Mouse (Mus musculus) midbrain, embryonic 11.5 days (tissue): ENCODE data around the gene Tgfbr2. TPM values are rescaled to one million over a fixed set of nuclear protein-coding genes. Genes with fewer than 3 reads are reported as not detected.
A peak's percentile ranks its signal among the peaks of the same experiment; 100 is the strongest.

Experiments used
- ATAC-seq: fragments of 200-750 bp; cut with Nextera tagmentation; 2 replicates; pipeline ENCODE4 v1.8.0; 2017; ENCODE audit warnings: moderate TSS enrichment, moderate library complexity; ENCODE audit not compliant: low FRiP score
- DNase-seq: peaks from one replicate; pipeline ENCODE4 v3.0.0; 2015; ENCODE audit warnings: low spot score; ENCODE audit errors: missing footprints
- H3K27ac ChIP-seq: fragments of 300-500 bp; sonication (generic); 2 replicates; pipeline ENCODE4 v1.5.1; 2014; ENCODE audit warnings: low read depth, low read length
- H3K27me3 ChIP-seq: fragments of 300-500 bp; sonication (generic); 2 replicates; pipeline ENCODE4 v1.6.1; 2014; ENCODE audit warnings: mild to moderate bottlenecking, low read length, moderate library complexity, mixed read lengths; ENCODE audit not compliant: control insufficient read depth, insufficient read depth
- H3K36me3 ChIP-seq: fragments of 300-500 bp; sonication (generic); 2 replicates; pipeline ENCODE4 v1.6.1; 2014; ENCODE audit warnings: mild to moderate bottlenecking, low read length, moderate library complexity, mixed read lengths; ENCODE audit not compliant: control insufficient read depth, insufficient read depth
- H3K4me1 ChIP-seq: fragments of 300-500 bp; sonication (generic); 2 replicates; pipeline ENCODE4 v1.6.1; 2014; ENCODE audit warnings: low read length; ENCODE audit not compliant: control insufficient read depth, insufficient read depth
- H3K4me2 ChIP-seq: fragments of 300-500 bp; sonication (generic); 2 replicates; pipeline ENCODE4 v1.6.1; 2014; ENCODE audit warnings: mild to moderate bottlenecking, moderate library complexity
- H3K4me3 ChIP-seq: fragments of 300-500 bp; sonication (generic); 2 replicates; pipeline ENCODE4 v1.5.1; 2014; ENCODE audit warnings: low read depth, low read length
- H3K9ac ChIP-seq: fragments of 300-500 bp; sonication (generic); 2 replicates; pipeline ENCODE4 v1.6.1; 2014; ENCODE audit warnings: low read length
- H3K9me3 ChIP-seq: fragments of 300-500 bp; sonication (generic); 2 replicates; pipeline ENCODE4 v1.6.1; 2016; ENCODE audit warnings: low read length; ENCODE audit not compliant: control insufficient read depth
- WGBS: fragments of 180-500 bp; shearing (Covaris S2); extraction: QIAGEN DNeasy Blood & Tissue Kit; methylation state at CpG from one replicate; pipeline ENCODE4 v1.1.7; 2014; 5-methylcytosine and 5-hydroxymethylcytosine counted together
- polyA plus RNA-seq: library from polyadenylated mRNA; unstranded; fragments of >200 nt; fragmentation: Nextera tagmentation; extraction: Ambion mirVana; gene quantifications from 2 replicates; pipeline ENCODE4 v1.2.1, GENCODE M21; 2014

The Tgfbr2 gene
- polyA plus RNA-seq, 1 experiment from 2014 or later, result 9.2 TPM

- no peak overlapping the region for H3K4me2 ChIP-seq
- no peaks in the 10 kb centered on the region for H3K36me3 ChIP-seq
- no peaks in the 10 kb centered on the region for H3K9me3 ChIP-seq
- no peak for DNase-seq
- no peak overlapping the region for H3K9ac ChIP-seq
- no peak overlapping the region for H3K27ac ChIP-seq
- H3K27me3 ChIP-seq, result no peaks in the 10 kb centered on the region
- H3K4me1 ChIP-seq, result no peaks in the 10 kb centered on the region
- H3K4me3 ChIP-seq, result no peak overlapping the region
- 87% methylated on average over 9 of the region's 9 CpGs for WGBS
- ATAC-seq, result no peak
Measured at GRCm38 (mm10) chr9:116100015-116100414, 75.1 kb downstream of the Tgfbr2 start.

DNA sequence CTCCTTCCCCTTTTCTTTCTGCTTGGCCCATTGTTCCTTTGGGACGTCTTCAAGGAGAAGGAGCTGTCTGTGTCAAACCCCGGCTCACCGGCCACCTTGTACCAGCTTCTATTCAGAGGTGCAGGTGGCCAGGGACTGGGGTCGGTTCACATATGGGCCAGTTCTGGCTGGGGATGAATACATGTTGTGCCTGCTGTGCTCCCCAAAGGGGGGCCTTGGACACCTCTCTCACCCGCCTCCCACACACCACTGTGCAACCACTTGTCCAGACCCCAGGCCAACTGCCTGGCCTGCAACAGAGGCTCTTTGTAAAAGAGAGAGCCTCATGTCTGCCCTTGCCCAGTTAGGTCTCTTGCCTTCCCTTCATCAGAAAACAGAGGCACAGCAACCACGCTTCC, 75.6 kb downstream of the Tgfbr2 start:
- Histone ChIP-seq H3K4me3 (no peak overlapping the region), H3K9ac (no peak overlapping the region), H3K36me3 (no peaks in the 10 kb centered on the region), H3K4me1 (no peaks in the 10 kb centered on the region), H3K27ac (no peak overlapping the region), H3K27me3 (no peaks in the 10 kb centered on the region), H3K9me3 (no peaks in the 10 kb centered on the region), H3K4me2 (no peak overlapping the region)
- no peak for ATAC-seq
- no peak for DNase-seq
- 79% methylated on average over 6 of the region's 6 CpGs for WGBS

GRCm38 (mm10) chr9:116098724-116099595, 76.2 kb downstream of the Tgfbr2 start:
- ATAC-seq, result no peak
- no peaks in the 10 kb centered on the region for H3K27me3 ChIP-seq
- DNase-seq, result no peak
- 78% methylated on average over 16 of the region's 16 CpGs for WGBS
- H3K36me3 ChIP-seq, result no peaks in the 10 kb centered on the region
- H3K4me2 ChIP-seq, result no peak overlapping the region
- H3K9ac ChIP-seq, result no peak overlapping the region
- no peak overlapping the region for H3K4me3 ChIP-seq
- no peaks in the 10 kb centered on the region for H3K9me3 ChIP-seq
- H3K4me1 ChIP-seq, result no peaks in the 10 kb centered on the region
- H3K27ac ChIP-seq, result no peak overlapping the region

- 87% methylated on average over 5 of the region's 5 CpGs for WGBS
- Histone ChIP-seq H3K9me3 (no peaks in the 10 kb centered on the region), H3K27me3 (no peaks in the 10 kb centered on the region), H3K4me3 (no peak overlapping the region), H3K9ac (no peak overlapping the region), H3K36me3 (no peaks in the 10 kb centered on the region), H3K27ac (no peak overlapping the region), H3K4me2 (no peak overlapping the region), H3K4me1 (no peaks in the 10 kb centered on the region)
- no peak for ATAC-seq
- no peak for DNase-seq
Measured at GRCm38 (mm10) chr9:116091921-116092320, 83.2 kb downstream of the Tgfbr2 start.

DNA sequence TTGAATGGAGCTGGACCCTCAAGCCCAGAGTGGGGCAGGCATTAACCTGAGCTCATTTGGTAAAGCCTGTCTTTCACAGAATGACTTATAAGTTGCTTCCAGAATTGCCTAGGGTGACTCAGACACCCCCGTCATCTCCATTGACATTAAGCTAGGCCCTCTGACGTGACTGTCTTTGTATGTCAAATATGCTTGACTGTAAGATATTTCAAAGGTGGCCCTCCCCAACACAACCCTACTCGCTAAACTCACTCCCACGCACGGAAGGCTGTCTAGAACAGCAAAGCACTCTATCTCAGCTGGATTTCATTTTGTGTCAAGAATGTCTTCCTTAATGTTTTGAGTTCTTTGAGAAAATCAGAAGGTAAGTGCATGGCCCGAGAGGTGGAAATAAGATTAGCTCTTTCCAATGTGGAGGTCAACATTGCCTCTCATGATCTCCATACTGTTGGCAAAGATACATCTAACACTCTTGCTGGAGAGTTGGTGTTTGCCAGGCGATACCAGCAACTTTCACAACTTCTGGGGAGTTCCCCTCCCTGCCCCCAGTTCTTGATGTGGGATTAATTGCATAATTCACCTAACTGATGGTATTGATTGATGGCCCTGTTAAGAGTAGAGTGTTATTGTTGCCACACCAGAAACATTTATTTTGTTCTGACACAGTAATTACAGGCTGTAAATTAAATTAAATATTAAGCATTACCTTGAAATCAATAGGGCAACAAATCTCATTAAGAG, 83.9 kb downstream of the Tgfbr2 start:
- WGBS, result 88% methylated on average over 7 of the region's 7 CpGs

DNA sequence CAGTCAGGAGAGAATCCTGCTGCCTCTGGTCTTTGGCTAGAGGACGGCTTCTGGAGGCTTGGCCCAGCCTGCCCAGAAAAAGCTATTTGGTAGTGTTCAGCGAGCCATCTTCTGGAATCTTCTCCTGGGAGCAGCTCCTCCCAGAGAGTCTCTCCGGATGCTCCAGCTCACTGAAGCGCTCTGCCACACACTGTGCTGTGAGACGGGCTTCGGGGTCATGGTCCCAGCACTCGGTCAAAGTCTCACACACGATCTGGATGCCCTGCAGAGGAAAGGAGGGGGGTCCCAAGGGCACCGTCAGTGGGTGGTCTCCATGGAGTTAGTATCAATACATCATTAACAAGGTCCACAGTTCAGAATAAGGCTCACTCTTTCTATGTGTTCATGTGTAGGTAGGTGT, 84.9 kb downstream of the Tgfbr2 start:
- ATAC-seq (0 out of 2 replicates have a peak, but pooled peaks have one; percentile 30), DNase-seq (no peak)
- Histone ChIP-seq H3K4me1 (no peaks in the 10 kb centered on the region), H3K4me3 (no peak overlapping the region), H3K27ac (no peak overlapping the region), H3K4me2 (no peak overlapping the region), H3K36me3 (no peaks in the 10 kb centered on the region), H3K27me3 (no peaks in the 10 kb centered on the region), H3K9ac (no peak overlapping the region), H3K9me3 (no peaks in the 10 kb centered on the region)
- WGBS, result 85% methylated on average over 9 of the region's 9 CpGs

More for the DNA sequence above, 83.9 kb downstream of the Tgfbr2 start:
- Histone ChIP-seq H3K4me1 (no peaks in the 10 kb centered on the region), H3K36me3 (no peaks in the 10 kb centered on the region), H3K27me3 (no peaks in the 10 kb centered on the region), H3K9ac (no peak overlapping the region), H3K27ac (no peak overlapping the region), H3K9me3 (no peaks in the 10 kb centered on the region), H3K4me3 (no peak overlapping the region), H3K4me2 (no peak overlapping the region)
- ATAC-seq (no peak), DNase-seq (no peak)

DNA sequence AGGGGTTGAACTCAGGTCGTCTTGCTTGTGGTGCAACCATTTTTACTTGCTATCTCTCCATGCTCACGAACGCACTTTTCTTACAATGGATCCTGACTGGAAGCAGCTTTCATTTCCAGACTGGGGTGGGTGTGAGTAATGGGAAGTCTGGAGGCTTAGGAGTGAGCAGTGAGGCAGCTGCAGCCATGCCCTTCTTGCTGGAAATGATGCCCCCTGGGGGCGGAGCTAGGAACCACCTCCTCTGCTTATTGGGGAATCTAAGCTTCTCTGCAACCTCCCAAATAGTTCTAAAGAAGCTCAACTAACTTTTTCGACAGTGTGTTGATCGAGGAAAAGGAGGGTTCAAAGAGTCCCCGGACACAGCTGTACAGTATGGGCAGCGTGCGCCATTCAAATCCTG, 86.2 kb downstream of the Tgfbr2 start:
- 87% methylated on average over 9 of the region's 9 CpGs for WGBS

DNA sequence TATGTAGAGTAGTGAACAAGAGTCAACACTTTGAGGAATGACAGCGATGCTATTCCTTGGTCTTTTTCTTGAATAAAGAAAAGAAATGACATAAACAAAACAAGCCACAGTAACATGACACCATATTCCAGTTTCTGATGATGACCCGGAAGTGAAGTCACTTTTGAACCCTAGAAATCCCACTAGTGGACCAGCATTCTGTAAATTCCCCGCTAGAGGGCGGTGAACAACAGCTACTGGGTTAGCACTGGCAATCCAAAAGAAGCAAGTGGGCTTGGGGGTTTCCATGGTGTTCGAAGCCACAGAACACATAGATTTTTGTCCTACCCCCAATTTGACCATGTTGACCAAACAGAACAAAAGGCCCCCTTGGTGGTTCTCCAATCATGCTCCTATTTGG, 87.3 kb downstream of the Tgfbr2 start:
- H3K27me3 ChIP-seq, result no peaks in the 10 kb centered on the region
- 33% methylated on average over 5 of the region's 5 CpGs for WGBS
- H3K9ac ChIP-seq, result no peak overlapping the region
- no peak overlapping the region for H3K4me3 ChIP-seq
- no peaks in the 10 kb centered on the region for H3K9me3 ChIP-seq
- peak; percentile 95 for DNase-seq
- H3K27ac ChIP-seq, result no peak overlapping the region
- no peak for ATAC-seq
- no peak overlapping the region for H3K4me2 ChIP-seq
- H3K4me1 ChIP-seq, result no peaks in the 10 kb centered on the region
- no peaks in the 10 kb centered on the region for H3K36me3 ChIP-seq

More for the DNA sequence above, 86.2 kb downstream of the Tgfbr2 start:
- Histone ChIP-seq H3K27ac (no peak overlapping the region), H3K4me3 (no peak overlapping the region), H3K27me3 (no peaks in the 10 kb centered on the region), H3K9me3 (no peaks in the 10 kb centered on the region), H3K36me3 (no peaks in the 10 kb centered on the region), H3K9ac (no peak overlapping the region), H3K4me2 (no peak overlapping the region), H3K4me1 (no peaks in the 10 kb centered on the region)
- no peak for ATAC-seq
- no peak for DNase-seq

DNA sequence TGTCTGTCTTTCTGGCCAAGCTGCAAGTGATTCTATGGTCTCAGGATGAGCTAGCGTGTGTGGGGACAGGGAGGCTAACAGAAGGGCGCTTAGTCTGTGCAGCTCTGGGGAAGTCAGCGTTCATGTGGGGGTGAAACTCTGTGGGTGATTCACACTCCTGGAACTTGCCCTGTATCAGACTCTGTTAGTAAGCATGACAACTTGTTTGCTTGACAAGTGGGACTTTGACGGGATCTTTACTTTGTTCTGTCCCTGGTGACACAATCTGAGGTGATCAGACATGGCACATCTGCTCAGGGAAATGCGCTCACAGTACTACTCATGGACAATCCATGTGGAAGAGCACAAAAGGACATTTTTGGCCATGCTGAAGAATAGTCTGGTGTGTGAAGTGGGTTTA, 87.9 kb downstream of the Tgfbr2 start:
- no peaks in the 10 kb centered on the region for H3K36me3 ChIP-seq
- WGBS, result 93% methylated on average over 5 of the region's 5 CpGs
- no peak for DNase-seq
- no peaks in the 10 kb centered on the region for H3K27me3 ChIP-seq
- no peak for ATAC-seq
- no peak overlapping the region for H3K4me2 ChIP-seq
- no peaks in the 10 kb centered on the region for H3K9me3 ChIP-seq
- H3K4me3 ChIP-seq, result no peak overlapping the region
- no peaks in the 10 kb centered on the region for H3K4me1 ChIP-seq
- no peak overlapping the region for H3K27ac ChIP-seq
- H3K9ac ChIP-seq, result no peak overlapping the region
